Mouse (Mus musculus): ENCODE measurements at regions not wholly inside any gene's neighbourhood (a gene's known extent, or its start where the extent isn't known, plus 50 kb on each side); places are given as distances from the start of the nearest gene placed in this dataset.

GRCm38 (mm10) chr15:96124397-96124796 is 162.9 kb upstream of the Arid2 start:
- DNase-seq = no peak

- no peak for DNase-seq
These were observed 157.6 kb upstream of the Arid2 start for GRCm38 (mm10) chr15:96129699-96130098.

GRCm38 (mm10) chr15:96130531-96130930 is 156.8 kb upstream of the Arid2 start:
- DNase-seq = no peak

- no peak for DNase-seq
These were observed 155.7 kb upstream of the Arid2 start for GRCm38 (mm10) chr15:96131582-96132091.

- peak; percentile 57 for DNase-seq
These were observed 154.7 kb upstream of the Arid2 start for GRCm38 (mm10) chr15:96132636-96133035.

- no peak for DNase-seq
These were observed 152.0 kb upstream of the Arid2 start for GRCm38 (mm10) chr15:96135250-96135731.

GRCm38 (mm10) chr15:96135816-96136215 is 151.5 kb upstream of the Arid2 start:
- no peak for DNase-seq

GRCm38 (mm10) chr15:96137534-96137933 is 149.8 kb upstream of the Arid2 start:
- no peak for DNase-seq

- DNase-seq = no peak
These were observed 149.4 kb upstream of the Arid2 start for GRCm38 (mm10) chr15:96137945-96138344.

GRCm38 (mm10) chr15:96153489-96153888 is 133.8 kb upstream of the Arid2 start:
- DNase-seq = no peak

GRCm38 (mm10) chr15:96158321-96158720 is 129.0 kb upstream of the Arid2 start:
- DNase-seq = no peak

GRCm38 (mm10) chr15:96164771-96165431 is 122.4 kb upstream of the Arid2 start:
- DNase-seq = peak; percentile 66

- DNase-seq = no peak
These were observed 120.1 kb upstream of the Arid2 start for GRCm38 (mm10) chr15:96167256-96167655.

GRCm38 (mm10) chr15:96169726-96170467 is 117.4 kb upstream of the Arid2 start:
- DNase-seq = no peak

GRCm38 (mm10) chr15:96170986-96171769 is 116.1 kb upstream of the Arid2 start:
- DNase-seq = peak; percentile 6

GRCm38 (mm10) chr15:96177911-96178310 is 109.4 kb upstream of the Arid2 start:
- DNase-seq = no peak

- DNase-seq = no peak
These were observed 108.8 kb upstream of the Arid2 start for GRCm38 (mm10) chr15:96178374-96179109.

- DNase-seq = no peak
These were observed 107.8 kb upstream of the Arid2 start for GRCm38 (mm10) chr15:96179511-96179910.

- no peak for DNase-seq
These were observed 107.3 kb upstream of the Arid2 start for GRCm38 (mm10) chr15:96180036-96180435.

GRCm38 (mm10) chr15:96180977-96181376 is 106.3 kb upstream of the Arid2 start:
- no peak for DNase-seq

- DNase-seq = no peak
These were observed 105.0 kb upstream of the Arid2 start for GRCm38 (mm10) chr15:96182313-96182712.

GRCm38 (mm10) chr15:96183069-96183468 is 104.2 kb upstream of the Arid2 start:
- DNase-seq = no peak

GRCm38 (mm10) chr15:96184666-96185065 is 102.7 kb upstream of the Arid2 start:
- DNase-seq = no peak

All from layer of hippocampus, adult 9-11 months (tissue).